Mouse (Mus musculus): ENCODE results near the gene Fitm2. TPM values are rescaled to one million over a fixed set of nuclear protein-coding genes. Genes with fewer than 3 reads are reported as not detected.

Fitm2 gene
- polyA plus RNA-seq, 1 experiment, result 0.18 TPM

- Histone ChIP-seq H3K4me1 (ENCODE audit: control insufficient read depth) (peaks cover 2% of the 10 kb centered on the region; the same call in 1 of the 2 replicates), H3K4me3 (replicated peaks) (no peak overlapping the region), H3K36me3 (ENCODE audit: control insufficient read depth) (no peaks in the 10 kb centered on the region), H3K9me3 (ENCODE audit: control insufficient read depth, low read length) (no peaks in the 10 kb centered on the region), H3K27me3 (ENCODE audit: control insufficient read depth) (peaks cover 20% of the 10 kb centered on the region)
- no peak for TF ChIP-seq GATA1 (IDR thresholded peaks at IDR 0.05; ENCODE audit: low read length)
- no peak for TF ChIP-seq TAL1 (IDR thresholded peaks at IDR 0.05; ENCODE audit: low read length)
Measured at GRCm38 (mm10) chr2:163458539-163459265, 13.7 kb downstream of the Fitm2 start.

GRCm38 (mm10) chr2:163453378-163453777, 19.1 kb downstream of the Fitm2 start:
- no peaks in the 10 kb centered on the region for H3K4me1 ChIP-seq (ENCODE audit: control insufficient read depth)
- H3K9me3 ChIP-seq (ENCODE audit: control insufficient read depth, low read length), result no peaks in the 10 kb centered on the region
- H3K27me3 ChIP-seq (ENCODE audit: control insufficient read depth), result peaks cover 5% of the 10 kb centered on the region
- no peak overlapping the region for H3K4me3 ChIP-seq (replicated peaks)
- no peaks in the 10 kb centered on the region for H3K36me3 ChIP-seq (ENCODE audit: control insufficient read depth)
- TF ChIP-seq GATA1 (IDR thresholded peaks at IDR 0.05; ENCODE audit: low read length) (no peak), TAL1 (IDR thresholded peaks at IDR 0.05; ENCODE audit: low read length) (no peak)

- Histone ChIP-seq H3K9me3 (ENCODE audit: control insufficient read depth, low read length) (no peaks in the 10 kb centered on the region), H3K27me3 (ENCODE audit: control insufficient read depth) (no peaks in the 10 kb centered on the region), H3K4me3 (replicated peaks) (no peak overlapping the region), H3K4me1 (ENCODE audit: control insufficient read depth) (no peaks in the 10 kb centered on the region), H3K36me3 (ENCODE audit: control insufficient read depth) (no peaks in the 10 kb centered on the region)
- TF ChIP-seq TAL1 (IDR thresholded peaks at IDR 0.05; ENCODE audit: low read length) (no peak), GATA1 (IDR thresholded peaks at IDR 0.05; ENCODE audit: low read length) (no peak)
Measured at GRCm38 (mm10) chr2:163452738-163453137, 19.7 kb downstream of the Fitm2 start.

- no peaks in the 10 kb centered on the region for H3K27me3 ChIP-seq (ENCODE audit: control insufficient read depth)
Measured at GRCm38 (mm10) chr2:163450668-163451295, 21.6 kb downstream of the Fitm2 start.

GRCm38 (mm10) chr2:163449276-163449675, 23.2 kb downstream of the Fitm2 start:
- no peaks in the 10 kb centered on the region for H3K9me3 ChIP-seq (ENCODE audit: control insufficient read depth, low read length)
- TF ChIP-seq GATA1 (IDR thresholded peaks at IDR 0.05; ENCODE audit: low read length) (no peak), TAL1 (IDR thresholded peaks at IDR 0.05; ENCODE audit: low read length) (no peak)
- no peaks in the 10 kb centered on the region for H3K4me1 ChIP-seq (ENCODE audit: control insufficient read depth)
- no peaks in the 10 kb centered on the region for H3K27me3 ChIP-seq (ENCODE audit: control insufficient read depth)
- H3K4me3 ChIP-seq (replicated peaks), result no peak overlapping the region
- H3K36me3 ChIP-seq (ENCODE audit: control insufficient read depth), result no peaks in the 10 kb centered on the region

More at GRCm38 (mm10) chr2:163450668-163451295, 21.6 kb downstream of the Fitm2 start:
- Histone ChIP-seq H3K9me3 (ENCODE audit: control insufficient read depth, low read length) (no peaks in the 10 kb centered on the region), H3K36me3 (ENCODE audit: control insufficient read depth) (no peaks in the 10 kb centered on the region), H3K4me1 (ENCODE audit: control insufficient read depth) (no peaks in the 10 kb centered on the region), H3K4me3 (replicated peaks) (no peak overlapping the region)
- no peak for TF ChIP-seq TAL1 (IDR thresholded peaks at IDR 0.05; ENCODE audit: low read length)
- TF ChIP-seq GATA1 (IDR thresholded peaks at IDR 0.05; ENCODE audit: low read length), result no peak

- no peaks in the 10 kb centered on the region for H3K9me3 ChIP-seq (ENCODE audit: control insufficient read depth, low read length)
- no peak for TF ChIP-seq GATA1 (IDR thresholded peaks at IDR 0.05; ENCODE audit: low read length)
- no peak for TF ChIP-seq TAL1 (IDR thresholded peaks at IDR 0.05; ENCODE audit: low read length)
- no peaks in the 10 kb centered on the region for H3K36me3 ChIP-seq (ENCODE audit: control insufficient read depth)
- H3K27me3 ChIP-seq (ENCODE audit: control insufficient read depth), result no peaks in the 10 kb centered on the region
- no peaks in the 10 kb centered on the region for H3K4me1 ChIP-seq (ENCODE audit: control insufficient read depth)
- no peak overlapping the region for H3K4me3 ChIP-seq (replicated peaks)
Measured at GRCm38 (mm10) chr2:163447375-163447774, 25.1 kb downstream of the Fitm2 start.

GRCm38 (mm10) chr2:163444017-163444416, 28.4 kb downstream of the Fitm2 start:
- no peak overlapping the region for H3K4me3 ChIP-seq (replicated peaks)
- no peaks in the 10 kb centered on the region for H3K9me3 ChIP-seq (ENCODE audit: control insufficient read depth, low read length)
- peaks cover 9% of the 10 kb centered on the region for H3K27me3 ChIP-seq (ENCODE audit: control insufficient read depth)
- H3K4me1 ChIP-seq (ENCODE audit: control insufficient read depth), result no peaks in the 10 kb centered on the region
- no peaks in the 10 kb centered on the region for H3K36me3 ChIP-seq (ENCODE audit: control insufficient read depth)
- TF ChIP-seq GATA1 (IDR thresholded peaks at IDR 0.05; ENCODE audit: low read length) (no peak), TAL1 (IDR thresholded peaks at IDR 0.05; ENCODE audit: low read length) (no peak)

- no peak for TF ChIP-seq GATA1 (IDR thresholded peaks at IDR 0.05; ENCODE audit: low read length)
- no peak for TF ChIP-seq TAL1 (IDR thresholded peaks at IDR 0.05; ENCODE audit: low read length)
- no peaks in the 10 kb centered on the region for H3K4me1 ChIP-seq (ENCODE audit: control insufficient read depth)
Measured at GRCm38 (mm10) chr2:163443543-163443942, 28.9 kb downstream of the Fitm2 start.

GRCm38 (mm10) chr2:163439488-163439887, 32.9 kb downstream of the Fitm2 start:
- H3K27me3 ChIP-seq (ENCODE audit: control insufficient read depth), result peaks cover 27% of the 10 kb centered on the region
- H3K36me3 ChIP-seq (ENCODE audit: control insufficient read depth), result no peaks in the 10 kb centered on the region
- H3K4me3 ChIP-seq (replicated peaks), result no peak overlapping the region
- no peaks in the 10 kb centered on the region for H3K9me3 ChIP-seq (ENCODE audit: control insufficient read depth, low read length)
- H3K4me1 ChIP-seq (ENCODE audit: control insufficient read depth), result no peaks in the 10 kb centered on the region
- no peak for TF ChIP-seq GATA1 (IDR thresholded peaks at IDR 0.05; ENCODE audit: low read length)
- TF ChIP-seq TAL1 (IDR thresholded peaks at IDR 0.05; ENCODE audit: low read length), result no peak

More at GRCm38 (mm10) chr2:163443543-163443942, 28.9 kb downstream of the Fitm2 start:
- H3K9me3 ChIP-seq (ENCODE audit: control insufficient read depth, low read length), result no peaks in the 10 kb centered on the region
- peaks cover 13% of the 10 kb centered on the region for H3K27me3 ChIP-seq (ENCODE audit: control insufficient read depth)
- no peak overlapping the region for H3K4me3 ChIP-seq (replicated peaks)
- H3K36me3 ChIP-seq (ENCODE audit: control insufficient read depth), result no peaks in the 10 kb centered on the region

All from erythroblast, embryonic 14.5 days (primary cell).